Mouse (Mus musculus) C2C12 (cell line): ENCODE data around the gene 4932414N04Rik.

Source experiments
- CEBPB ChIP-seq: IDR thresholded peaks from one replicate; pipeline ENCODE4 v1.6.1; 2011; ENCODE audit warnings: low read depth, mild to moderate bottlenecking, control low read depth, moderate library complexity
- CTCF ChIP-seq: IDR thresholded peaks from one replicate; pipeline ENCODE4 v1.5.1; 2011; ENCODE audit not compliant: control insufficient read depth, insufficient read depth, insufficient read length
- FOSL1 ChIP-seq: IDR thresholded peaks from one replicate; pipeline ENCODE4 v1.8.0; 2011; ENCODE audit warnings: mild to moderate bottlenecking, low read length; ENCODE audit not compliant: poor library complexity, insufficient read depth, severe bottlenecking
- MAX ChIP-seq: IDR thresholded peaks from one replicate; pipeline ENCODE4 v1.6.1; 2011; ENCODE audit warnings: mild to moderate bottlenecking, control low read depth
- MYOD1 ChIP-seq: IDR thresholded peaks from one replicate; pipeline ENCODE4 v1.6.1; 2011; ENCODE audit warnings: low read depth; ENCODE audit not compliant: control insufficient read depth, insufficient read length
- MYOG ChIP-seq: IDR thresholded peaks from one replicate; pipeline ENCODE4 v1.6.1; 2011; ENCODE audit not compliant: control insufficient read depth, insufficient read length; ENCODE audit errors: extremely low read depth
- USF1 ChIP-seq: IDR thresholded peaks from one replicate; pipeline ENCODE4 v1.6.1; 2011; ENCODE audit warnings: low read depth, mild to moderate bottlenecking, control low read depth, moderate library complexity

DNA sequence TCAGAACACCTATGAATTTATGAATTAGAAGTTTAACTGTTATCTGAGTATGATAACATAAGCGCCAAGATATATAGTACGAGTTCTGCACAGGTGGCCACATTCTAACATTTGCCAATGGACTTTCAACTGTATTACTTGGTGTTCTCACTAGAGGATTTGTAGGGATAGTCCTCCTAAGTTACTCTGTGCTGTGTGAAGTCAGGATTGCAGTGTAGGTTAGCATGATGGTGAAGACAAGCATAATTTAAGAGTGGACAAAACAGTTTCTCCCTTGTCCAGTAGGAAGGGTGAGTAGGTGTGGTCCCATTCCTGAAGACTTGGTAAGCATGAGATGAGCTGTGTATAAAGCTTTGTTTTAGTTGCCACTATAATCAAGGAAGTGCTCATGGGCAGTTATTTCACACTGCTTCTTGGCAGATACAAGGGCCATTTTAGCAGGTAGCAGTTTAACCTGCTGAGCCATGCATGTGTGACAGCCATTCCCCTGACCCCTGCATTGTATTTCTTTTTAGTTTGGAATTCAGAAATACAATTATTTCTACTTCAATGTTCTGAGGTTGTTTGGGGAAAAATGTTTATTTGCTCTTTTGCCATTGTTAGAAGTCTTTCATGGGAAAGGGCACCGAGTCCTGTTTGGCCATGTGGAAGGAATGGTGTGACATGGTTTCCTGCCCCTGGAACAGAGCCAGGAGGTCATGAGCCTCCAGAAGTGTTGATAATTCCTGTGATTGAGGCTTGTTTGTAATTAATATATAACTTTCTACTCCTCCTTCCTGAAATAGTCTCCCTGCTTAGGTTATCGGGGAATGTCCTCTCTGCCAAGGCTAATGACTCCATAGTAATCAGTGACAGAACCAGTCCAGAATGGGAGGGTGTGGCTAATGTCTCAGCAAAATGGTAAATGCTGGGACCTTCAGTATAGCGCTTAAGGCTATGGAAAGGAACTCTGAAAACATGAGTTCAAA is 83.8 kb downstream of the 4932414N04Rik start:
- TF ChIP-seq CTCF (no peak), MYOD1 (no peak), MAX (no peak), USF1 (no peak), CEBPB (no peak), FOSL1 (no peak), MYOG (no peak)
